In genomic region chr11:64268121-64268520, GRCm38 (mm10) we compare ENCODE assay signal across 15 mouse cellular contexts.
"Had no signal": no experiment of that assay in that cellular context is flagged by ENCODE, and none has a peak within 500 bp of the region (broad histone marks: within the 10 kb centered on the region; RNA-seq: fewer than 3 reads in every experiment).

No protein-coding gene starts in this region.

- ATAC-seq: intestine, embryonic 15.5 days; midbrain, embryonic 16.5 days had no signal

- H3K27ac ChIP-seq: intestine, embryonic 15.5 days; kidney, embryonic 15.5 days; liver, embryonic 15.5 days; macrophage; midbrain, embryonic 12.5 days; neural tube, embryonic 13.5 days had no signal

- H3K9ac ChIP-seq: intestine, embryonic 15.5 days; kidney, embryonic 15.5 days; liver, embryonic 15.5 days; midbrain, embryonic 12.5 days; neural tube, embryonic 13.5 days had no signal

- H3K9me3 ChIP-seq: intestine, embryonic 15.5 days; kidney, embryonic 15.5 days; liver, embryonic 15.5 days; midbrain, embryonic 12.5 days; neural tube, embryonic 13.5 days had no signal

- H3K4me3 ChIP-seq: intestine, embryonic 15.5 days; kidney, embryonic 15.5 days; liver, embryonic 15.5 days; midbrain, embryonic 12.5 days; neural tube, embryonic 13.5 days had no signal

- H3K4me1 ChIP-seq: intestine, embryonic 15.5 days; kidney, embryonic 15.5 days; liver, embryonic 15.5 days; midbrain, embryonic 12.5 days; neural tube, embryonic 13.5 days had no signal

- DNase-seq: kidney, adult 18-20 months; kidney, postnatal 14 days; retina, postnatal 1 day; right cerebral cortex, postnatal 4 days; spleen, adult 18-20 months; thymus, adult 2 months; thymus, postnatal 25 days had no signal

- H3K36me3 ChIP-seq: intestine, embryonic 15.5 days; kidney, embryonic 15.5 days; liver, embryonic 15.5 days; midbrain, embryonic 12.5 days; neural tube, embryonic 13.5 days had no signal

- H3K4me2 ChIP-seq: intestine, embryonic 15.5 days; kidney, embryonic 15.5 days; liver, embryonic 11.5 days; liver, embryonic 15.5 days; midbrain, embryonic 12.5 days; neural tube, embryonic 13.5 days had no signal

- H3K27me3 ChIP-seq: intestine, embryonic 15.5 days; kidney, embryonic 15.5 days; liver, embryonic 15.5 days; midbrain, embryonic 12.5 days; neural tube, embryonic 13.5 days had no signal
